ENCODE assay signal across 8 mouse cellular contexts in the genomic region with DNA sequence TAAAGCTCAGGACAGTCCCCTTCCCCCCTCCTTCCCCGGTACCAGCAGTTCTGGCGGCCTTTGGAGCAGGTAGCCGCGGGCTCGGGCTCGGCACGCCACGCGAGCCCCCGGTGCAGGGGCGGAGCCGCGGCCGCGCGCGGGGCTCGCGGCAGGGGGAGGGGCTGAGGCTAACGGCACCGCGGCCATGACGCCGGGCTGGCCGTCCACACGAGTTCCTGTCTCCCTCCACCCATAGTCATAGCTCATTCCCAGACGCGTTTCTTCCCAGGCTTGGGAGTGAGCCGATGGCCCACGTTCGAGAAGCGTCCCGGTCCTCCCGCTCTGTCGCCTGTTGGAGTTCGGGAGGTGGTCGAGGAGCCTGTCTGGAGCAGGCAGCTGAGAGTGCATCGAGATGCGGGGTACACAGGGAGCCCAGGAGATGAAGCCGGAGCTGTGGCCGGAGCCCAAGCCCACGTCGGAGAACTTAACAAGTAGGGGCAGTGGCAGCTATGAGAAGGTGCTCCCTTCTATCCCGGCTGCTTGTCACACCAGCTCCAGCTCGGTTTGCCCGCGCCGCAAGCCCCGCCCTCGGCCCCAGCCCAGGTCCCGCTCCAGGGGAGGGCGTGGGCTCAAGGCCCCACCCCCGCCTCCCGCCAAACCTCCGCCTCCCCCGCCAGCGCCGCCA. TPM values are rescaled to one million over a fixed set of nuclear protein-coding genes. Genes with fewer than 3 reads are reported as not detected.
A peak's percentile ranks its signal among the peaks of the same experiment; 100 is the strongest.
DNase-seq lines count a peak whose midpoint lies in the region; ATAC-seq and TF ChIP-seq lines count a peak whose summit lies in the region.

No protein-coding gene starts in this region.

- no peak for TF ChIP-seq CTCF in cortical plate, adult 2 months (IDR thresholded peaks at IDR 0.05; ENCODE audit: extremely low read depth, insufficient read depth, low read length)
- TF ChIP-seq CTCF in hindbrain, postnatal 0 days (IDR thresholded peaks at IDR 0.05; ENCODE audit: low read depth): no peak

- peak overlapping the region; percentile 56 for H3K9ac ChIP-seq in hindbrain, postnatal 0 days (replicated peaks; ENCODE audit: low read length)

- H3K36me3 ChIP-seq in hindbrain, postnatal 0 days (ENCODE audit: insufficient read depth, low read length): no peaks in the 10 kb centered on the region
- H3K36me3 ChIP-seq in macrophage (ENCODE audit: inconsistent target): no peaks in the 10 kb centered on the region

- no peaks in the 10 kb centered on the region for H3K79me2 ChIP-seq in macrophage (ENCODE audit: inconsistent target)

- no peak for TF ChIP-seq POLR2A in cortical plate, adult 2 months (IDR thresholded peaks at IDR 0.05; ENCODE audit: extremely low read depth, insufficient read depth, low read length)

- peak; percentile 78 for DNase-seq in adrenal gland, adult 2 months
- DNase-seq in gastrocnemius, postnatal 10 days: peak; percentile 42
- peak; percentile 72 for DNase-seq in hindbrain, postnatal 0 days (ENCODE audit: low spot score)
- DNase-seq in left cerebral cortex, adult 8-10 months (ENCODE audit: low spot score in 2 of 2): peak; percentile 7 to 15
- peak; percentile 47 to 48 for DNase-seq in right cerebral cortex, postnatal 10 days (ENCODE audit: low spot score in 2 of 2)
- peak; percentile 10 to 32 for DNase-seq in urinary bladder, postnatal 36 days (ENCODE audit: low spot score in 2 of 2)

- 35% methylated on average over 50 of the region's 58 CpGs for WGBS in hindbrain, postnatal 0 days
- WGBS in macrophage (ENCODE audit: missing documents): 13% methylated on average over 34 of the region's 58 CpGs

- no peaks in the 10 kb centered on the region for H3K9me3 ChIP-seq in hindbrain, postnatal 0 days (ENCODE audit: low read length)

- no peaks in the 10 kb centered on the region for H3K27me3 ChIP-seq in hindbrain, postnatal 0 days (ENCODE audit: insufficient read depth, low read length)

- peak overlapping the region; percentile 63 for H3K4me2 ChIP-seq in hindbrain, postnatal 0 days (ENCODE audit: low read depth, low read length)

- 0 out of 2 replicates have a peak overlapping the region, but pooled peaks have one; percentile 21 for H3K27ac ChIP-seq in cortical plate, adult 2 months (ENCODE audit: insufficient read depth, low read length)
- peak overlapping the region; percentile 81 for H3K27ac ChIP-seq in hindbrain, postnatal 0 days
- H3K27ac ChIP-seq in macrophage: no peak overlapping the region

- peak overlapping the region; percentile 87 for H3K4me3 ChIP-seq in cortical plate, adult 2 months (ENCODE audit: insufficient read depth, low read length)
- H3K4me3 ChIP-seq in hindbrain, postnatal 0 days (ENCODE audit: low read length): peak overlapping the region; percentile 54
- H3K4me3 ChIP-seq in macrophage (ENCODE audit: inconsistent target): peak overlapping the region; percentile 28

- no peaks in the 10 kb centered on the region for H3K4me1 ChIP-seq in cortical plate, adult 2 months (ENCODE audit: control insufficient read depth, insufficient read depth, low read length)
- no peaks in the 10 kb centered on the region for H3K4me1 ChIP-seq in hindbrain, postnatal 0 days (ENCODE audit: insufficient read depth, low read length)

- ATAC-seq in hindbrain, postnatal 0 days: peak; percentile 91

RNA-seq across cellular contexts. Expression of a gene that starts 0.9 kb away (rescaled TPM):
- 1 to 10 TPM; 1.9 to 2.8 TPM for total RNA-seq in adrenal gland, adult 2 months (2021)
- 0.40 and 0.58 TPM in 2 replicates for polyA plus RNA-seq in adrenal gland, adult 2 months (2012; rRNA removed)
- polyA plus RNA-seq in cortical plate, adult 2 months (2012; rRNA removed): 0.59 and 0.67 TPM in 2 replicates
- total RNA-seq in gastrocnemius, postnatal 10 days (2021): under 1 TPM; 0.14 to 0.29 TPM
- 3.2 and 3.7 TPM in 2 replicates for total RNA-seq in hindbrain, postnatal 0 days (2014; rRNA removed)
- polyA plus RNA-seq in hindbrain, postnatal 0 days (2015; fragmentation: Nextera tagmentation; extraction: Ambion mirVana): 2.8 and 3.1 TPM in 2 replicates
- 1 to 10 TPM; 1.1 to 2.6 (median 1.6) TPM for total RNA-seq in left cerebral cortex, adult 8-10 months (2022)
- not detected for total RNA-seq in macrophage (2018; cell fraction: chromatin; rRNA removed)
- not detected for total RNA-seq in macrophage (2018; cell fraction: cytosol; rRNA removed)
- not detected for total RNA-seq in macrophage (2018; cell fraction: nucleus; rRNA removed)
- not detected in 3 replicates for polyA plus RNA-seq in macrophage (2018)

RNA-seq across cellular contexts. Expression of a gene that starts 30.2 kb away (rescaled TPM):
- 10 to 100 TPM; 12.4 to 30.4 TPM for total RNA-seq in adrenal gland, adult 2 months (2021)
- polyA plus RNA-seq in adrenal gland, adult 2 months (2012; rRNA removed): 5.8 and 6.0 TPM in 2 replicates
- polyA plus RNA-seq in cortical plate, adult 2 months (2012; rRNA removed): 39.8 and 42.6 TPM in 2 replicates
- 10 to 100 TPM; 12.4 to 14.3 TPM for total RNA-seq in gastrocnemius, postnatal 10 days (2021)
- total RNA-seq in hindbrain, postnatal 0 days (2014; rRNA removed): 79.8 and 80.1 TPM in 2 replicates
- polyA plus RNA-seq in hindbrain, postnatal 0 days (2015; fragmentation: Nextera tagmentation; extraction: Ambion mirVana): 115 and 120 TPM in 2 replicates
- total RNA-seq in left cerebral cortex, adult 8-10 months (2022): 10 to 100 TPM; 38.9 to 45.1 (median 42.0) TPM
- 1 to 10 TPM in 1 of 26 experiments, not detected in 25; 3.4 TPM for total RNA-seq in macrophage (2018; cell fraction: chromatin; rRNA removed)
- total RNA-seq in macrophage (2018; cell fraction: cytosol; rRNA removed): under 1 TPM; 0.15 to 0.60 (median 0.31) TPM
- 1 to 10 TPM in 1 of 26 experiments, under 1 TPM in 4, not detected in 21; 0.36 to 1.4 (median 0.69) TPM for total RNA-seq in macrophage (2018; cell fraction: nucleus; rRNA removed)
- 0.21 to 0.67 TPM (median 0.33 TPM) in 3 replicates for polyA plus RNA-seq in macrophage (2018)

Comparison
In these comparisons a context has a peak if more than half of its experiments do, and no peak if none do; other contexts are left out.
1. DNase-seq: peak in every context shown above with its lines; median percentile 78 in adrenal gland, adult 2 months; 72 in hindbrain, postnatal 0 days; 48 in right cerebral cortex, postnatal 10 days; 42 in gastrocnemius, postnatal 10 days; 21 in urinary bladder, postnatal 36 days; 11 in left cerebral cortex, adult 8-10 months.
2. H3K4me3 ChIP-seq: peak in every context shown above with its lines; median percentile 87 in cortical plate, adult 2 months; 54 in hindbrain, postnatal 0 days; 28 in macrophage.